Mouse (Mus musculus) forebrain, embryonic 15.5 days (tissue): Measurements from ENCODE around the gene Ndufb5. TPM values are rescaled to one million over a fixed set of nuclear protein-coding genes. Genes with fewer than 3 reads are reported as not detected.
"Not testable (repeated sequence)": the region's sequence is repeated elsewhere in the genome, so short reads cannot be mapped to it uniquely, and the experiment has no call there.

Experiments used
- ATAC-seq: fragments of 200-750 bp; cut with Nextera tagmentation; replicated peaks from 2 replicates; pipeline ENCODE4 v1.8.0; 2017; ENCODE audit warnings: mild to moderate bottlenecking, moderate TSS enrichment, moderate library complexity
- H3K27ac ChIP-seq: fragments of 300-500 bp; sonication (generic); replicated peaks from 2 replicates; pipeline ENCODE4 v1.5.1; 2015; ENCODE audit warnings: mild to moderate bottlenecking, inconsistent platforms
- H3K27me3 ChIP-seq: fragments of 300-500 bp; sonication (generic); 2 replicates; pipeline ENCODE4 v1.6.1; 2015; ENCODE audit warnings: inconsistent platforms
- H3K36me3 ChIP-seq: fragments of 300-500 bp; sonication (generic); 2 replicates; pipeline ENCODE4 v1.6.1; 2015; ENCODE audit warnings: mild to moderate bottlenecking, inconsistent platforms
- H3K4me1 ChIP-seq: fragments of 300-500 bp; sonication (generic); 2 replicates; pipeline ENCODE4 v1.6.1; 2015; ENCODE audit warnings: inconsistent platforms
- H3K4me2 ChIP-seq: fragments of 300-500 bp; sonication (generic); replicated peaks from 2 replicates; pipeline ENCODE4 v1.6.1; 2015; ENCODE audit warnings: mild to moderate bottlenecking, inconsistent platforms
- H3K4me3 ChIP-seq: fragments of 300-500 bp; sonication (generic); 2 replicates; pipeline ENCODE4 v1.5.1; 2015; ENCODE audit warnings: mild to moderate bottlenecking, inconsistent platforms
- H3K9ac ChIP-seq: fragments of 300-500 bp; sonication (generic); replicated peaks from 2 replicates; pipeline ENCODE4 v1.6.1; 2015; ENCODE audit warnings: mild to moderate bottlenecking, inconsistent platforms
- H3K9me3 ChIP-seq: fragments of 300-500 bp; sonication (generic); 2 replicates; pipeline ENCODE4 v1.6.1; 2016; ENCODE audit warnings: inconsistent platforms
- WGBS: fragments of 180-500 bp; shearing (Covaris S2); methylation state at CpG from one replicate; pipeline ENCODE4 v1.1.7; 2015; ENCODE audit warnings: mixed read lengths; 5-methylcytosine and 5-hydroxymethylcytosine counted together
- polyA plus RNA-seq: library from polyadenylated mRNA; unstranded; fragments of >200 nt; fragmentation: Nextera tagmentation; extraction: Ambion mirVana; gene quantifications from 2 replicates; pipeline ENCODE4 v1.2.1, GENCODE M21; 2015

The Ndufb5 gene
- polyA plus RNA-seq, 1 experiment from 2014 or later: 299 TPM

- not testable (repeated sequence) for H3K4me2 ChIP-seq, H3K27me3 ChIP-seq, H3K27ac ChIP-seq, ATAC-seq, H3K4me3 ChIP-seq, H3K9ac ChIP-seq, H3K36me3 ChIP-seq, H3K9me3 ChIP-seq
- WGBS: 82% methylated on average over 9 of the region's 9 CpGs
- H3K4me1 ChIP-seq: peaks cover 13% of the 10 kb centered on the region
Observed at GRCm38 (mm10) chr3:32705647-32706348, 31.0 kb upstream of the Ndufb5 start, which contains the start of gene Actl6a. TSS of gene Actl6a (plus strand) at chr3:32706298.

- Histone ChIP-seq H3K4me1 (peaks cover 16% of the 10 kb centered on the region), H3K9me3 (no peaks in the 10 kb centered on the region), H3K27ac (peak overlapping the region; percentile 92), H3K36me3 (peaks cover 14% of the 10 kb centered on the region), H3K9ac (no peak overlapping the region; the same call in 1 of the 2 replicates), H3K4me3 (peak overlapping the region; percentile 91), H3K4me2 (peak overlapping the region; percentile 39), H3K27me3 (no peaks in the 10 kb centered on the region)
- WGBS: 3% methylated on average over 4 of the region's 4 CpGs
- ATAC-seq: no peak
Observed at GRCm38 (mm10) chr3:32708052-32708367, 28.8 kb upstream of the Ndufb5 start.

- Histone ChIP-seq H3K27ac (peak overlapping the region; percentile 92), H3K4me2 (peak overlapping the region; percentile 77), H3K36me3 (peaks cover 20% of the 10 kb centered on the region), H3K4me1 (peaks cover 16% of the 10 kb centered on the region), H3K4me3 (peak overlapping the region; percentile 91), H3K27me3 (no peaks in the 10 kb centered on the region), H3K9ac (peak overlapping the region; percentile 88), H3K9me3 (no peaks in the 10 kb centered on the region)
- WGBS: under 1% methylated on average over 81 of the region's 90 CpGs
- peak; percentile 100 for ATAC-seq
Observed at GRCm38 (mm10) chr3:32708368-32709231, 28.2 kb upstream of the Ndufb5 start.

GRCm38 (mm10) chr3:32709388-32709787 lies 27.4 kb upstream of the Ndufb5 start:
- ATAC-seq: no peak
- Histone ChIP-seq H3K9ac (peak overlapping the region; percentile 88), H3K4me1 (peaks cover 16% of the 10 kb centered on the region), H3K27me3 (no peaks in the 10 kb centered on the region), H3K4me2 (peak overlapping the region; percentile 77), H3K27ac (peak overlapping the region; percentile 92; the same call in 1 of the 2 replicates), H3K9me3 (no peaks in the 10 kb centered on the region), H3K4me3 (peak overlapping the region; percentile 91), H3K36me3 (peaks cover 28% of the 10 kb centered on the region)
- 7% methylated on average over 9 of the region's 9 CpGs for WGBS

- Histone ChIP-seq H3K36me3 (peaks cover 69% of the 10 kb centered on the region), H3K27me3 (no peaks in the 10 kb centered on the region), H3K4me1 (peaks cover 16% of the 10 kb centered on the region), H3K4me2 (no peak overlapping the region), H3K9me3 (no peaks in the 10 kb centered on the region), H3K9ac (no peak overlapping the region), H3K27ac (no peak overlapping the region), H3K4me3 (no peak overlapping the region)
- 90% methylated on average over 3 of the region's 3 CpGs for WGBS
- ATAC-seq: no peak
Observed at GRCm38 (mm10) chr3:32713711-32714110, 23.1 kb upstream of the Ndufb5 start.

- not testable (repeated sequence) for H3K27me3 ChIP-seq, H3K9ac ChIP-seq, H3K9me3 ChIP-seq, H3K4me1 ChIP-seq, H3K4me3 ChIP-seq, H3K4me2 ChIP-seq, ATAC-seq, H3K27ac ChIP-seq
- 95% methylated on average over 6 of the region's 6 CpGs for WGBS
- H3K36me3 ChIP-seq: peaks cover 95% of the 10 kb centered on the region
Observed at GRCm38 (mm10) chr3:32717403-32717802, 19.4 kb upstream of the Ndufb5 start.

GRCm38 (mm10) chr3:32718271-32718670 lies 18.5 kb upstream of the Ndufb5 start:
- Histone ChIP-seq H3K9ac (no peak overlapping the region), H3K4me3 (no peak overlapping the region), H3K4me1 (no peaks in the 10 kb centered on the region), H3K27me3 (no peaks in the 10 kb centered on the region), H3K36me3 (peaks cover 95% of the 10 kb centered on the region), H3K4me2 (no peak overlapping the region), H3K27ac (no peak overlapping the region), H3K9me3 (no peaks in the 10 kb centered on the region)
- no peak for ATAC-seq
- WGBS: 96% methylated on average over 5 of the region's 5 CpGs

- Histone ChIP-seq H3K4me2 (no peak overlapping the region), H3K4me3 (no peak overlapping the region), H3K9ac (no peak overlapping the region), H3K36me3 (peaks cover 91% of the 10 kb centered on the region), H3K9me3 (no peaks in the 10 kb centered on the region), H3K27ac (no peak overlapping the region), H3K27me3 (no peaks in the 10 kb centered on the region), H3K4me1 (no peaks in the 10 kb centered on the region)
- WGBS: 95% methylated on average over 7 of the region's 7 CpGs
- no peak for ATAC-seq
Observed at GRCm38 (mm10) chr3:32724191-32724590, 12.6 kb upstream of the Ndufb5 start.

- Histone ChIP-seq H3K4me1 (no peaks in the 10 kb centered on the region), H3K27me3 (no peaks in the 10 kb centered on the region), H3K27ac (no peak overlapping the region), H3K4me2 (no peak overlapping the region), H3K4me3 (no peak overlapping the region), H3K36me3 (peaks cover 91% of the 10 kb centered on the region), H3K9ac (no peak overlapping the region), H3K9me3 (no peaks in the 10 kb centered on the region)
- ATAC-seq: no peak
- WGBS: 89% methylated on average over 5 of the region's 5 CpGs
Observed at GRCm38 (mm10) chr3:32725951-32726350, 10.8 kb upstream of the Ndufb5 start.

GRCm38 (mm10) chr3:32727861-32728260 lies 8.9 kb upstream of the Ndufb5 start:
- WGBS: 88% methylated on average over 4 of the region's 4 CpGs
- no peak overlapping the region for H3K27ac ChIP-seq
- H3K4me2 ChIP-seq: no peak overlapping the region
- H3K9me3 ChIP-seq: no peaks in the 10 kb centered on the region
- no peaks in the 10 kb centered on the region for H3K27me3 ChIP-seq
- no peak overlapping the region for H3K4me3 ChIP-seq
- no peak overlapping the region for H3K9ac ChIP-seq
- H3K36me3 ChIP-seq: peaks cover 86% of the 10 kb centered on the region
- no peak for ATAC-seq
- no peaks in the 10 kb centered on the region for H3K4me1 ChIP-seq

- Histone ChIP-seq H3K4me3 (peak within 1 kb of the TSS; percentile 68), H3K27ac (peak within 1 kb of the TSS; percentile 89), H3K4me2 (peak within 1 kb of the TSS; percentile 68), H3K27me3 (no peaks in the 10 kb centered on the region), H3K9ac (peak within 1 kb of the TSS; percentile 72), H3K9me3 (no peaks in the 10 kb centered on the region), H3K4me1 (peaks cover 23% of the 10 kb centered on the region), H3K36me3 (peaks cover 9% of the 10 kb centered on the region)
- ATAC-seq: no peak; the same call in 1 of the 2 replicates
- WGBS: under 1% methylated on average over 31 of the region's 31 CpGs
Observed at GRCm38 (mm10) chr3:32737172-32737655, 424 bp downstream of the Ndufb5 start, which contains the start of gene Mrpl47. TSS of gene Mrpl47 (minus strand) at chr3:32737605.

GRCm38 (mm10) chr3:32738549-32738948 lies 1.8 kb downstream of the Ndufb5 start:
- Histone ChIP-seq H3K4me2 (no peak overlapping the region), H3K9ac (no peak overlapping the region), H3K4me1 (peaks cover 23% of the 10 kb centered on the region), H3K27ac (no peak overlapping the region), H3K27me3 (no peaks in the 10 kb centered on the region), H3K4me3 (no peak overlapping the region), H3K36me3 (no peaks in the 10 kb centered on the region), H3K9me3 (no peaks in the 10 kb centered on the region)
- 94% methylated on average over 5 of the region's 5 CpGs for WGBS
- no peak for ATAC-seq
